Mouse (Mus musculus) olfactory bulb, adult 2 months (tissue): ENCODE data around the gene Ddb1. TPM values are rescaled to one million over a fixed set of nuclear protein-coding genes. Genes with fewer than 3 reads are reported as not detected.

Experiments used
- H3K27ac ChIP-seq: fragments of 200-500 bp; 2 replicates; pipeline ENCODE4 v1.5.1; 2012; ENCODE audit warnings: low read depth, low read length; ENCODE audit not compliant: insufficient read depth
- H3K4me1 ChIP-seq: fragments of 200-500 bp; 2 replicates; pipeline ENCODE4 v1.6.1; 2012; ENCODE audit warnings: low read length; ENCODE audit not compliant: control insufficient read depth, insufficient read depth
- H3K4me3 ChIP-seq: fragments of 200-500 bp; 2 replicates; pipeline ENCODE4 v1.5.1; 2012; ENCODE audit warnings: mild to moderate bottlenecking, low read depth, low read length, moderate library complexity; ENCODE audit not compliant: insufficient read depth
- CTCF ChIP-seq: fragments of 200-500 bp; IDR thresholded peaks from 2 replicates; pipeline ENCODE4 v1.5.1; 2012; ENCODE audit warnings: low read depth, mild to moderate bottlenecking, low read length, moderate library complexity; ENCODE audit not compliant: insufficient read depth
- POLR2A ChIP-seq: fragments of 200-500 bp; IDR thresholded peaks from 2 replicates; pipeline ENCODE4 v1.6.1; 2012; ENCODE audit warnings: mild to moderate bottlenecking, low read depth, low read length, moderate library complexity; ENCODE audit not compliant: insufficient read depth
- WGBS: fragments of 180-500 bp; shearing (Covaris S2); methylation state at CpG from one replicate; pipeline ENCODE4 v1.1.7; 2018; 5-methylcytosine and 5-hydroxymethylcytosine counted together
- polyA plus RNA-seq: library from polyadenylated mRNA; stranded (reverse); fragments of >200 nt; gene quantifications from 2 replicates; pipeline ENCODE4 v1.2.4, GENCODE M21; 2012; ENCODE audit warnings: low replicate concordance; ENCODE audit not compliant: missing spikeins, insufficient read depth, insufficient read length

Ddb1 gene
- polyA plus RNA-seq, 1 experiment: not detected

DNA sequence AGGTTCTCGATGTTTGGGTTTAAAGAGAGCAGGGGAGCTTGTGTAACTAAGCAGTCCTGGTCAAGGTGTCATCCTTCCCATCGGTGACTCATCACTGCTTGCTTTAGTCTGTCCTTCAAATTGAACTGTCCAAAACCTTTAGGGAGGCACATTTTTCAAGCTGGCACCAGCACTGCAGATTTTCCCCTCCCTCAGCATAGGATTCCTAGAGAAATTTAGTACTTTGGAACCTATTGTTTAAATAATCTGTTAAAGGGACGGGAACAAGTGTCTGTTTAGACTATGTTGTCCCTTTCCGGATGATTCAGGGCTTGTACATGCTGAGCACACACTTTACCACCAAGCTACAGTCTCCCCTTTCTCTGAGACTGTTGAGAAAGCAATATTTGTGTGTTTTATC is 39.9 kb upstream of the Ddb1 start:
- Histone ChIP-seq H3K4me1 (no peaks in the 10 kb centered on the region), H3K27ac (no peak overlapping the region), H3K4me3 (no peak overlapping the region)
- 74% methylated on average over 4 of the region's 4 CpGs for WGBS
- no peak for TF ChIP-seq POLR2A
- TF ChIP-seq CTCF: no peak

DNA sequence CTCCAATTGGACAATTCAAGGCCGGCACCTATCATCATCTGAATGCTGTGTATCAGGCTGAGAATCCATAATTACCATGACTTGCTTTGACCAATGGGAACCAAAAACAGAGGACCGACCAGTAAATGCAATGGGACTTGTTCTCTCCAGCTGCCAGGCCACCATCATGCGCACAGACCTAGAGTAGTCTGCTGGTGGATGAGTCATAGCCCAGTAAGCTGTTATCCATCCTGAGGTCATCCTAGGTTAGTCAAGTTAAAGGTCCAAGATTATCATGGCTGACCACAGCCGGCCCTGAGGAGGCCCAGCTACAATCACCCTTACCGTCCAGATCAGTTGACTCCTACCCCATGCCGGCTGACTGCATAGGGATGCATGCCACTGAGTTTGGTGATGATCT is 35.5 kb upstream of the Ddb1 start:
- H3K27ac ChIP-seq: no peak overlapping the region
- no peaks in the 10 kb centered on the region for H3K4me1 ChIP-seq
- H3K4me3 ChIP-seq: no peak overlapping the region
- TF ChIP-seq POLR2A (no peak), CTCF (no peak)
- WGBS: 96% methylated on average over 6 of the region's 6 CpGs

DNA sequence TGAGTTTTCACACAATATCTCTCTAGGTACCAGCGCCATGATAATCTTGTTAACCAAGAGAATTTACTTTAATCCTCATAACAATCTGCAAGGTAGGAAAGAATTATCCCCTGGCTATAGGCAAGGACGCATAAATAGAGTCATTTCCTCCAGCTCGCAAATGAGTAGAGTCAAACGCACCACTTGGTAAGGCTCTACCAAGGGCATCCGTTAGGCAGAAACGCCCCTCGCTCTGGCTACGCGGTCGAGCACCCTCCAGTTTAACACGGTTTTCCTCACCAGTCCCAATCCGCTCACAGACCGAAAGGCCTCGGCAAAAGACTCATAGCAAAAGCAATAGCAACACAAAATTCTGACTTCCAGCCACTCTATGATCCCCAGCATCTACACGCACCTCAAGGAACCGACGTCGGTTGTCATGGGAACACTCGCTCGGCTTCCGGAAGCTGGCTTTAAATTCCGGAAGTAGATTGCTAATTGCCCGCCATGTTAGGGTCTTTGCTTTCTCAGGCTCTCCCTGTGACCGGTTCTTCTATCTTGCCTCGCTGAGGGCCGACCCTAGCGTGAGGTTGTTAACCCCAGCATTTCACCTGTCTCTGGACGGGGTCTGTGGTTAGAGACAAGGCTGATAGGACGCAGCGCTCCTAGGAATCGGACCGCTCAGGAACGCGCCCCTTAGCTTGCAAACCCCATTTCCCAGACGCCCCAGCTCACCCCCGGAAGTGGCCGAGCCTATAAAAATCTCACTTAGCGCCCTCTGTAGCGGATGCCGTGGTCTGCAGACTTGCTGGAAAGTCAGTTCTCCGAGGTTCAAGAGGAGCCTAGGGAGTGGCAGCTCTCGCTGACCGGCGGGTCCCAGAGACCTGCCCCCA is 28.2 kb upstream of the Ddb1 start, which contains the start of the genes Cyb561a3 and Tmem138:
Cyb561a3 (plus strand) TSS at position 483 of the 872 bp plus-strand sequence.
Tmem138 (minus strand) TSS at position 673 of the 872 bp plus-strand sequence.
- Histone ChIP-seq H3K27ac (peak within 1 kb of the TSS; percentile 93), H3K4me1 (peaks cover 2% of the 10 kb centered on the region; the same call in 1 of the 2 replicates), H3K4me3 (peak within 1 kb of the TSS; percentile 76)
- TF ChIP-seq POLR2A (peak; percentile 58; the same call in 1 of the 2 replicates), CTCF (no peak)
- WGBS: under 1% methylated on average over 44 of the region's 44 CpGs

DNA sequence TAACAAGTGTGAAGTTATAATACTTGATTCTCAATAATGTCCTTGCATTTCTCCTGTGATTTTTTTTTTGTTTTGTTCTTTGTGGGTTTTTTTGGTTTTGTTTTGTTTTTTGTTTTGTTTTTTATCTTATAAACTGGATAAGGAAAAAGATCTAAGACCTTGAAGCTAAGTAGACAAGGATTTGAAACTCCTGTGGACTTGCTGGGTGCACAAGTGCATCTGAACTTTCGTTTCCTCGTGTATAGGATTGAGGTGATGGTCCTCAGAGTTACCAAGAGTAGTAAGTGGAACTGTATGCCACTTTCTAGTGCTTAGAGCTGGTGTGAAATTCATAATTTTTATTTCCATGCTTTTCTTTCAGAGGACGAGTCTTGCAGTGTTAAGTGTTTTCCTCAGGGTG is 25.0 kb upstream of the Ddb1 start:
- WGBS: 88% methylated on average over 3 of the region's 3 CpGs
- Histone ChIP-seq H3K27ac (no peak overlapping the region), H3K4me3 (no peak overlapping the region), H3K4me1 (peaks cover 2% of the 10 kb centered on the region; the same call in 1 of the 2 replicates)
- TF ChIP-seq POLR2A (no peak), CTCF (no peak)

DNA sequence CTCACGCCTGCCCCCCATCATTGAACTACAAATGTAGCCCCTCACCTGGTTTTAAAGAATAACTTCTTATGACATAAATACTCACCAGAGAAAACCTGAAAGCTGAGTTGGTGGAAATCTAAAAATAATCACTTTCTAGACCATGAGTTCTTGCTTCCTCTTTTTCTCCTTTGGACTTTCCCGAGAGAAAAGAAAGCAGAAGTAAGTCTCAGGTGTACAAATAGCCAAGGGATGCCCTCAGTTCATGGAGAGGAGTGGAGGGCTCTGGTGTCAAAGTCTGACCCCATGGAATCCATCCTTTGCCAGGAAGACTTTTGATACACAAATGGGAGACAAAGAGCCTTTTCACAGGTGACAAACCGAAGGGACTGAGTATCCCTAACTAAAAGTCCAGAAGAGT is 24.4 kb upstream of the Ddb1 start:
- Histone ChIP-seq H3K4me1 (peaks cover 2% of the 10 kb centered on the region; the same call in 1 of the 2 replicates), H3K27ac (no peak overlapping the region), H3K4me3 (no peak overlapping the region)
- TF ChIP-seq CTCF (no peak), POLR2A (no peak)
- WGBS: 88% methylated on average over 3 of the region's 3 CpGs

DNA sequence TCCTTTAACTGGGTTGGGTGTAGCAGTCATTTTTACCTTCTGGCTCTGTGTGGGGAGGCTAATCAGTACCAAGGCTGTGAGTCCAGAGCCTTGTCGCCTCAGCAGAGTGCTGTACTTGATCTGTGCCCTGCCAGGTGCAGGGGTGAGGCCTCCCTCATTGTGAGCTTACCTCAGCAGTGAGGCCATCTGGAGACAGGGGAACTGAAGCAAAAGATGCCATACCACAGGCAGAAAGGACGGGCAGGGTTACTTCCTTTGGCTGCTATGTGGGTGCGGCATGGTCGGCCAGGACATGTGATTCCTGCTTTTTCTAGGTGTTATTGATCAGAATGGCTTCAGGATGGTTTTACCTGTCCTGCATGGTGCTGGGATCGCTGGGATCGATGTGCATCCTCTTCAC is 23.1 kb upstream of the Ddb1 start:
- TF ChIP-seq CTCF (no peak), POLR2A (no peak)
- no peak overlapping the region for H3K4me3 ChIP-seq

DNA sequence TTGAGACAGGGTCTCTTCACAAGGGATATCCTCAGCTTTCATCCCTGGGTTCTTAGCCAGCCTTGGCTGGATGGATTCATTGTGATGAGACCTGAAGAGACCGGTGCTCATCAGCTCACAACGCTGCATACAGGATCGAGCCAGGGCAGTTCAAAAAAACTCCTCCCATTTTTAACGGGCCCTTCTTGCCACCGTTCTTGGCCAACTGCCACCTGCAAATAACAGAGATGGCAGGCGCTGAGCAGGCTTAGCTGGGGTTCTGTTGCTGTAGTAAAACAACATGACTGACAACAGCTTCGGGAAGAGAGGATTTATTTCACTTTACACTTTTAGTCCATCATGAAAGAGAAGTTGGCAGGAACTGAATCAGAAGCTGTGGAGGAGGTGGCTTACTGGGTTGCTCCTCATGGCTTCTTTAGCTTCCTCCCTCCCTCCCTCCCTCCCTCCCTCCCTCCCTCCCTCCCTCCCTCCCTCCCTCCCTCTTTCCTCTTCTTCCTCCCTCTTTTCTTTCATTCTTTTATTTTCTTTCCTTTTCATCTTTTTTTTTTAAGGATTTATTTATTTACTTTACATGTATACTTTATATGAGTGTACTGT is 21.5 kb upstream of the Ddb1 start:
- H3K4me3 ChIP-seq: no peak overlapping the region
- no peak for TF ChIP-seq POLR2A
- no peak for TF ChIP-seq CTCF

More for the DNA sequence above, 23.1 kb upstream of the Ddb1 start:
- 86% methylated on average over 6 of the region's 6 CpGs for WGBS
- no peak overlapping the region for H3K27ac ChIP-seq
- H3K4me1 ChIP-seq: peaks cover 2% of the 10 kb centered on the region; the same call in 1 of the 2 replicates

DNA sequence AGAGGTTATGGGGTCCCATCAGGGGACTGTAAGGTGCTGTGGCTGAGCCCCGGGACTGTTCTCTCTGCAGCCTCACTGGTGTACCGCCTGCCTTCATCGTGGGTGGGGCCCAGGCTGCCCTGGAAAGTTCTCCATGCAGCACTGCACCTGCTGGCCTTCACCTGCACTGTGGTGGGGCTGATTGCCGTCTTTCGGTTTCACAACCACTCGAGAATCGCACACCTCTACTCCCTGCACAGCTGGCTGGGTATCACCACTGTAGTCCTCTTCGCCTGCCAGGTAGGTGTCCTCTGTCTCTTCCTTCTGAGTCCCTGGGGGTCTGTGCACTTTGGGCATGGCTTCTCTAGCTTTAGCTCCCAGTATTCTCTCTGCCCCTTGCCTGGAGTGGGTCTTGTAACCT is 20.0 kb upstream of the Ddb1 start:
- Histone ChIP-seq H3K4me1 (no peaks in the 10 kb centered on the region), H3K27ac (no peak overlapping the region), H3K4me3 (no peak overlapping the region)
- TF ChIP-seq POLR2A: no peak
- no peak for TF ChIP-seq CTCF
- WGBS: 90% methylated on average over 8 of the region's 8 CpGs

More for the DNA sequence above, 21.5 kb upstream of the Ddb1 start:
- Histone ChIP-seq H3K4me1 (no peaks in the 10 kb centered on the region), H3K27ac (no peak overlapping the region)
- WGBS: 19% methylated on average over 7 of the region's 7 CpGs

DNA sequence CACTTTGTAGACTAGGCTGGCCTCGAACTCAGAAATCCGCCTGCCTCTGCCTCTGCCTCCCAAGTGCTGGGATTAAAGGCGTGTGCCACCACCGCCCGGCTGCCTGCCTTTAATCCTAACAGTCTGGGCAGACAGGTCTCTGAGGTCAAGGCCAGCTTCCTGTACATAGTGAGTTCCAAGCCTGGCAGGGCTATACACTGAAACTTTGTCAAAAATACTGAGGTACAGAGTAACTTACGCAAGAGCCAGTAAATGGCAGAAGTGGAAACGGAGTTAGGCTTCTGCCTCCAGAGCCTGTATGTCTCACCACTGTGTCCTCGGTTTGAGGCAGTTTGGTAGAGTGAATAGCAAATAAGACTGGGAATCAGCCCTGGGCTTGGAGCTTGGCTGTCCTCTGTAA is 17.9 kb upstream of the Ddb1 start:
- TF ChIP-seq CTCF (no peak), POLR2A (no peak)
- Histone ChIP-seq H3K4me1 (no peaks in the 10 kb centered on the region), H3K4me3 (no peak overlapping the region), H3K27ac (no peak overlapping the region)
- WGBS: 95% methylated on average over 8 of the region's 8 CpGs
